Mouse (Mus musculus): ENCODE data around the gene Slc6a2.

Gene Slc6a2

DNA sequence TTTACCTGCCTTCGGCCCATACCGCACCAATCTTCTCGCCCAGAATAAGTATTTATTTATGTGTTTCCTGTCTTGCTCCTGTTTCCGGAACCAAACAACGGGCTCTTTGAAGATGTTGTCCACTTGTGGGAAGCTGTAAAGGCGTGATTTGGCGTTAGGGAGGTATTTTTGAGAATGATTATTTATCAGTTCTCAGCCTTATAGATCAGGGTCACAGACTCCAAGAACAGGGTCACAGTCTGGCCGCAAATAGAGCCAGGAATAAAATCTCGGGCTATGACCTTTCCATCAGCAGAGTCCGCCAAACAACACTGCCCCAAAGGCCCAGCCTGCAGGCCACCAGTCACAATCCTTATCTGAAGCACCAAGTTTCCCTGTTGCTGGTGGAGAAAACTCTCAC, at the start of gene Slc6a2:
Gene Slc6a2, plus strand, starts transcription at position 301 of the 400 bp plus-strand sequence.
- no peak for DNase-seq (ENCODE audit: low spot score)

DNA sequence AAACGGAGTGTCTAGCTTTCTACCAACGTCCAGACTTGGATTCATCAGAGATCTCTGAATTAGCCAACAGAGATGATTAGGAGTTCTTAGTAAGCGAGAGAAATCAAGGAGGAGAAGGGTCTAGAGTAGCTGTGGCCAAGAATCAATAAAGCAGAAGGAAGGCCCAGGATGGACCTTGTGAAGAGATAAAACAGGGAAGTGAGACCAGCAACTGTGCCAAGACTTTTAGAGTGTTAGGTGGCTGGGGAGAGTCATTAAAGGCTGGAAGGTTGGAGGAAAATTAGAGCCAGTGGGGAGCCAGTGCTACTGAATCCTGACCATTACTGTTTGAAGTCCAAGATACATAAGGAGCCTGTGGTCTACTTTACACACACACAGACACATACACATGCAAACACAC, 48.4 kb upstream of the Slc6a2 start:
- DNase-seq (ENCODE audit: low spot score): no peak

DNA sequence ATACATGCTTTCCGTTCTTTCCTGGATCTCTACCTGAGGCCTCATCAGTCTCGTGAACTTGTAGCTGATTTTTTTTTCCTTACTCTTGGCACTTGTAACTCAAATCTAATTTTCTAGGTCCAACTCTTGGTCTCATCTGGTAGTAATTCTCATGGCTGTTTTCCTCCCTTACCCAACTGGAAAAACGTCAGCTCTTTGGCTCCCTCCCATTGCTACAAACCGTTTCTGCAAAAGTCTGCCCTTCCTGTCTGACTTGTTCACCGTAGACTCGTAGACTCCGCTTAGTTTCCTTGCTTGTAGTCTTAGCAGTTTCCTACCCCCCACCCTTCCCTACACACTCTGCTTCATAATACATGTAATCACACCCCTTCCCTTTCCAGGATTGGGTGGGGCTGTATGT, 46.5 kb upstream of the Slc6a2 start:
- DNase-seq (ENCODE audit: low spot score): no peak

DNA sequence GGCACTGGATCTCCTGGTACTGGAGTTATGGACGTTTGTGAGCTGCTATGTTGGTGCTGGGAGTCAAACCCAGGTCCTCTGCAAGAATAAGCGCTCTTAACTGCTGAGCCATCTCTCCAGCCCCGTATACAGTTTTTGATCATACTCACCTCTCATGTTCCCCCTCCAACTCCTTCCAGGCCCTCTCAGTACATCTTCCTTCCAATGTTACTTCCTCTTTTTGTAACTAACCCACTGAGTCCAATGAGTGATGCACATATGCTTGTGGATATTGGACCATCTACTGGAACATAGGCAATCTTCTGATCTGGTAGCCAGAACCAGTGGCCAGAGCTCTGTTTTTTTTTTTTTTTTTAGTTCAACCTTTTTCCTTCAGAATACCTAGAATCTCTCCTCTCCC, 43.8 kb upstream of the Slc6a2 start:
- no peak for DNase-seq (ENCODE audit: low spot score)

DNA sequence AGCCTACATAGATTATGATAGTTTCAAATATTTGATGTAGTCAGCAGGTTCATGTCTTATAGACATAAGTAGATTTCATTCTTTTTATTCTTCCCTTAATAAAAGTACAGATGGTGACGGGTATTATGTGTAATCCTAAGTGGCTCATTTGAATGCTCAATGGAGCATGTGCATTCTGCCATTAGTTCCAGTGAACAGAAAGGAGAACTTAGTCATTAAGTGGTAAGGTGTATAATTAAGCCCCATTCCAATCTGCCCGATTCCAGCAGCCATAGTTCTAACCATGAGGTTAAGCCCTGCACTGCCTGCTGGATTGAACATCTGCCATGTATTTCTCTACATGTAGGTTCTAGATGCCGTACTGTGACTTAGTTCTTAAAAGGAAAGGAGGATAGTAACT, 38.1 kb upstream of the Slc6a2 start:
- no peak for DNase-seq (ENCODE audit: low spot score)

DNA sequence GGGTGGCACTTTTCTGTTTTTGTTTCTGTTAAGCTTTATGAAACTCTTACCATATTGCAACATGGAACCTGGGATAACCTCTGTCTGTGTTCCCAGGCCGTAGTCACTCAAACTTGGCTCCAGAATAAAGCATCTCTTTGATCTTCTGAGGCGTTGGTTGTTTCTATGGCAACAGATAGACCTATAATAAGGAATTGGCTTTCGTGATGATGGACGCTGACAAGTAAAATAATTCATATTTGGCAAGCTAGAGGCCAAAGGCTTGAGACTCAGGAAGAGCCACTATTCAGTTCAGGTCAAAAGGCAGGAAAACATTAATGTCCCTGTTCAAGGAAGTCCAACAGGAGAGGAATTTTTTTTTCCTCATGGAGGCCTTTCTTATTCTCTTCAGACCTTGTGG, 30.9 kb upstream of the Slc6a2 start:
- DNase-seq (ENCODE audit: low spot score): no peak

DNA sequence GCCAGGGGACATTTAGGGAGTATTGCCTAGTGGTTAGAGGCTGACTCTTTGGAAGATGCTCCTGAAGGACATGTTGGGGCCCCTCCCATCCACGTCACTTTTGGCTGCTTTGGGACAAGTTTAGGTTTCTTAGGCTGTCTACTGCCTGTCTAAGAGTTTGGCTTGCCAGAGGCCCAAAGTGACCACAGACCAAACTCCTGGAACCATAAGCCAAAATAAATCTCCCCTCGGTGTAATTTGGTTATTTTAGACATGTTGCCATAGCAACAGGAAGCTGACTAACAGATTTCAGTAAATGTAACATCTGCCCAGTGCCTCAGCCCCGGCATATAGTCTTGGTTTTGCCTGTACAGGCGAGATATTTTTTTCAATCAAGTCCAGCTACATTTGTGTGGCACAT, 21.8 kb upstream of the Slc6a2 start:
- no peak for DNase-seq (ENCODE audit: low spot score)

DNA sequence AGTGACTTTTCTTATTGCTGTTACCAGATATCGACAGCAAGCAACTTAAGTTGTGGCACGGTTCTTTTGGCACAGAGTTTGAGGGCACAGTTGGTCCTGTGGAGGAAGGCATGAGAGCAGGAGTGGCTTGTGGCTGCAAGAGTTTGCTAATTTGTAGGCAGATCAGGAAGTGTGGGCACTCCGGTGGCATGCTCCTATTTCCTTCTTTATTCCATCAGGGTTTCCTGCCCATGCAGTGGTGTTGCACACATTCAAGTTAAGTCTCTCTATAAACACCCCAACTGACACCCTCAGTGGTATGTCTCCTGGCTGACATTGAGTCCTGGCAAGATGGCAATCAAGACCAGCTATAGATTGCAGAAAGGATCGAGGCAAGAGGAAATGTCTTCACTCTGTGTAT, 10.8 kb upstream of the Slc6a2 start:
- DNase-seq (ENCODE audit: low spot score): no peak

DNA sequence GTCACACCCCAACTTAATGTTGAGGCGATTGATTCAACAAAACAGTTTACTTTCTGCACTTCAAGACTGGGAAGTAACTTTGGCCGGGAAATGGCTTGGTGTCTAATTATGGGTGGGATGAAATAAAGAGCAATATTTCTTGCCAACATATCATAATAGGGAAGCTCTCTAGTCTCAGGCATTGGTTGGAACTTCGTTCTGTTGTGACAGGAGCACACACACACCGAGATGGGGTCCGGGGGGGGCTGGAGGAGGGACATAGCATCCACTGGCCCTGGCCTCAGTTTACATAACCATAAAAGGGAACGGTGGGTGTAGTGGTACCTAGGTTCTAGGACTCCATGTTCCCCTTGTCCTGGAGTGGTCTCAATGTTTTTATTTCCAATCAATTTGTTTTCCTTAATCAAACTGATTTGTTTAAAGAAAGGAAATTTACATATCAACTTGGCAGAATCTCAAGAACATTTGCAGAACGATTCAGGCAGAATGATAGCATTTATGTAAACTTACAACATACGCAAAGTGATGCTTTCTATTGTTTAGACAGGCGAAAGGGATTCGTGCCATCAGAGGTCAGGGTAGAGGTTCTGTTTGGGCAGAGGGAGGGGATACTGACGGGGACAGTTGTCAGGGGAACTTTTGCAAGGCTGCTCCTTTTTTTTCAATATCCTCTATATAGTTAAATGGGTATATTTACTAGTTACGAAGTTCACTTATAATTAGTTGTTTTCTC, 9.1 kb upstream of the Slc6a2 start:
- no peak for DNase-seq (ENCODE audit: low spot score)

DNA sequence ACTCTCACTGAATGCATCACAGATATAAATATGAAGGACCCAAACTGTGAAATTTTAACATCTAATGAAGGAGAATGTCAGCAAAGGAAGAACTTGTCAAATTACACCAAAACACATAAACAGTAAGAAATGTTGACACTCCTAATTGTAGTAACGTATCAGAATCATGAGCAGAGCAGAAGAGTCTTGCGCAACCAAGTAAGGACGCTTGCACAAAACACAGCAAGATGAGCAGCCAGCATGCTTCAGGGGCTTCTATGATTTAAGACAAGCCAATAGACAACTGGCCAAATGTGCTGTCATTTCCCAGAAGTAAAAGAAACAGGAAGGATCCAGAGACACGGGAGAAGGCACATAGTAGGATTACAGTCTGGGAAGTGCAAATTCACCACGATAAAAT, 5.8 kb upstream of the Slc6a2 start:
- DNase-seq (ENCODE audit: low spot score): no peak

DNA sequence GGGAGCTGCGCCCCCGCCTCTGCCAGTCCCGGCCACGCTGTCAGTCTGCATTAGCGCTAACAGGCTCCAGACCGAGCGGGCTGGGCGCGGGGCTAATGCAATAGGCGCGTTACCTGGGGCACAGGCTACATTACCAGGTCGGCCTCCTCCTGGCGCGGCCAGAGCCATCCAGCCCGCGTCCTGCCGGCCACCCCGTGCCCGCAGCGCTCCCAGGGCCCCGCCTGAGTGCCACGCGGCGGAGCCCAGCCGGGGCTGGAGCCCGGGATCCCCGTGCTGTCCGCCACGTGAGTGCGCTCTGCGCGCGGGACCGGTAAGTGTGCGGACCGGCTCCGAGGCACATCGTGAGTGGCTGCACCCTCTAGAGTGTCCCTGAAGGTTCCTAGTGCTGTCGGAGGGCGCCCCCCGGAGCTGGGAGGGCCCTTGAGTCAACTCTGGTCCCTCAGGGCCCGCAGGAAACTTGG, 602 bp downstream of the Slc6a2 start:
- DNase-seq (ENCODE audit: low spot score): no peak

DNA sequence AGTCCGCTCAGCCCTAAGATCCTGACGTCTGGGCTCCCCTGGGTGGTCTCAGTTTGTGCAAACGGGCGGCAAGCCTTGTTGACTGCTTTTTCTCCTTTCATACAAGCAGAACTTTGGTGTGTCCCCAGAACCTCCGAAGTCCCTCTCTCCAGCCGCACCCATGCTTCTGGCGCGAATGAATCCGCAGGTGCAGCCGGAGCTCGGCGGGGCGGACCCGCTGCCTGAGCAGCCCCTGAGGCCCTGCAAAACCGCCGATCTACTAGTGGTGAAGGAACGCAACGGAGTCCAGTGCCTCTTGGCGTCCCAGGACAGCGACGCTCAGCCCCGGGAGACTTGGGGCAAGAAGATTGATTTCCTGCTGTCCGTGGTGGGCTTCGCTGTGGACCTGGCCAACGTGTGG, 1.2 kb downstream of the Slc6a2 start:
- no peak for DNase-seq (ENCODE audit: low spot score)

DNA sequence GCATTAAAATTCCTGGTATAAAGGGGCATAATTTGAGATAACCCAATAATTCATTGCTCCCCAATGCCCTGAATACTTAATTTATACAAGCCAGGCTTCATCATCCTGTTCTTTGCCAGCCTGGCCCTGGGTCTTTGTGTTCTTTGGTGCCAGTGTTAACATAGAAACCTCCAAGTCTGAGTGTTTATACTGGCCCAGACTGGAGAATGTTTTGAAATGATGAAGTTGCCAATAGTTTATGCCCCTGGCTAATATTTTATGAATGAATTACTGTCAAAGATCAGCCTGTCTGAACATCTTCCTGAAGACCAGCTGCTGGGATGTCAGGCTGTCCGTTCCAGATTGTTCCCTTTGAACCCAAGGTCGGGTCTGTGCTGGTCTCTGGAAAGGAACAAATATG, 4.7 kb downstream of the Slc6a2 start:
- no peak for DNase-seq (ENCODE audit: low spot score)

DNA sequence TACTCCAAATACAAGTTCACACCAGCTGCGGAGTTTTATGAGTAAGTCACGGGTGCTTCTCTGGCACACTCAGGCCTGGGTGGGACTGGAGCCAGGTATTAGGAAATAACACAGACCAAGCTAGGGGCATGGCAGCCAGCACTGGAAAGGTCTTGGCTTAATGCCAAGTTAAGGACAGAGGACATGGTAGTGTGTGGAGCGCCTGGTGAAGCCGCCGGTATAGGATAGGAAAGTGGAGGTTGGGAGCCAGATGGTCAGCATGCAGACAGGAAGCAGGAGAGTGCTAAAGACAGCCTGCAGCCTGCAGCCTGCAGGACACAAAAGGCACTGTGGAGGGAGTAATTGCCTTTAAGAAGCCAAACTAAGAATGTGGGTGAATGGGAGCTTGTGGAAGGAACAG, 13.1 kb downstream of the Slc6a2 start:
- DNase-seq (ENCODE audit: low spot score): no peak

DNA sequence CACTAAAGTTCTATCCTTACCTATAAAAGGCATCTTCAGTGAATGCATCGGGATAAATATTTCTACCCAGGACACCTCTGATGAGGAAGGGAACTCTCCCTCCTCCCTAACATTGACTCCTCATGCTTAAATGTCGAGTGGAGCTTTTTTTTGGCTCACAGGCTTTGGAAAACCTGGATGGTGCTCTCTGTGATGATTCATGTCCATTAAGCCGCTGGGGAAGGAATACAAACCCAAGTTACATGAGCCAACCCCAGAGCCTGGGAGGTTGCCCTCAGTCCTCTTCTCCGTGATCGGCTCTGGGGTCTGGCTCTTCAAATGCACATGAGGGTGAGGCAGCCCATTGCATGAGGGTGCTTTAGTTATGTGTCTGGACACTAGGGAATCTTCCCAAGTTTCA, 16.8 kb downstream of the Slc6a2 start:
- no peak for DNase-seq (ENCODE audit: low spot score)

DNA sequence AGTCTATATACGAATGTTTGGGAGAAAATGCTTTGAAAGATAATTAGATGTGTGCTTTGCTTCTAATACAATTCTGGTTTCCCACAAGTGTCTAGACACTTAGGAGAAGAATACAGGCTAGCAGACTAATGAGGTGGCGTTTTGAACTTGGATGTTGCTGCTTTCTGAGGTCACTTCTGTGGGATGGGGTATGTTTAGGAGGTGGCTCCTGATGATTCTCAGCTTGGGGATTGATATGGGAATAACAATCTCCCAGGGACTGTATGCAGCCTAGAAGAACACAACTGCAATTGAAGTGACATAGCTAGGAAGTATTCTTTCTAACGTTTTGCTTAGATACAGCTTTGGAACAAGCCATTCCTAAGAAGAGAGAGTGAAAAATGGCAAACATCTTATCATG, 22.6 kb downstream of the Slc6a2 start:
- no peak for DNase-seq (ENCODE audit: low spot score)

DNA sequence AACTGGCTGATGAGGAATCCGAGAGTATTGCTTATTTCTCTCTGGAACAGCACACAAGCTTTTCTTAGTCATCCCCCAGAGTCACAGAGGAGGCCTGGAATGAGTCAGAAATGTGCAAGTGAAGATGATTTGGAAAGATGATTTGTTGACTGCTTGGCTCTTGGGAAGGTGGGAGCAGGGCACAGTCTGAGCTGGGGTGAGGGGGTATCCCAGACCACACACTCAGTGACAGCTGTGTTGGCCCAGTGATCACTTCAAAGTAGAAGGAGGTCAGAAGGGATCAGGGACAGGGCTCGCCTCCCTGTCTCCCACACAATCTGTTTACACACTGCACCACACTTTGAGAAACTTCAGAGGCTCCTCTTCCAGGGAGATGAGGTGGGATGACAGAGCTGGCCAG, 24.5 kb downstream of the Slc6a2 start:
- DNase-seq (ENCODE audit: low spot score): no peak

DNA sequence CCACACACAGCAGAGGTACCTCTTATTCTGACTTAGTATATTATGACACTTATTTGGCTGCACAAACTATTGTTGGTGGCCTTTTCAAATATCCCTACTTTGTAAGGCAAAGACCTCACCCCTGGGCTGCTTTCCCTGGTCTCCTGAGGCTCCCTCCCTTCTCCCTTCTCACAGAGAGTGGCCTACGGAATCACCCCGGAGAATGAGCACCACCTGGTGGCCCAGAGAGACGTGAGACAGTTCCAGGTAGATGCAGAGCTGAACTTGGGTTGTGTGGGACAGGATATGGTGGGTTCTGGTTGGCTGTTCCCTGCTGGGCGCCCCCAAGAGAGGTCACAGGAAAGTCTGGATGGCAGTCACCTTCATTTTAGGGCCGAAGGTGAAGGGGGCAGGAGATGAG, 37.0 kb downstream of the Slc6a2 start:
- DNase-seq (ENCODE audit: low spot score): no peak

DNA sequence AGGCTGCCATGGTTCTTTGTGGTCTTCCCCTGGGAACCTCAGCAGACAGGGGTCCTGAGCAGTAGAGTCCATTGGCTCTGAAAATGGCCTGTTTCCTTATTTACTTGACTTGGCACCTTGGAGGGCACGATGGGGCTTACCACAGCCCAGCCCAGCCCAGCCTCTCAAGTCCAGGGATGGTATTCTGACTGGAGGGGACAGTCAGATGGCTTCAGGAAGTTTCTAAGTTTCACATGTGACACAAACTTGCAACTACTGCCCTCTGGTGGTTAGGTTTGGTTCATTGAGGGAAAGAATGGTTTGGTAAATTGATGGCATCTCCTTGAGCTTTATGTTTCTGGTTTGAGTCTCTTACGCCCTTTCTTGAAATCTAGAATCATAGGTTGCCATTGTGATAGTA, 38.7 kb downstream of the Slc6a2 start:
- DNase-seq (ENCODE audit: low spot score): peak; percentile 11

DNA sequence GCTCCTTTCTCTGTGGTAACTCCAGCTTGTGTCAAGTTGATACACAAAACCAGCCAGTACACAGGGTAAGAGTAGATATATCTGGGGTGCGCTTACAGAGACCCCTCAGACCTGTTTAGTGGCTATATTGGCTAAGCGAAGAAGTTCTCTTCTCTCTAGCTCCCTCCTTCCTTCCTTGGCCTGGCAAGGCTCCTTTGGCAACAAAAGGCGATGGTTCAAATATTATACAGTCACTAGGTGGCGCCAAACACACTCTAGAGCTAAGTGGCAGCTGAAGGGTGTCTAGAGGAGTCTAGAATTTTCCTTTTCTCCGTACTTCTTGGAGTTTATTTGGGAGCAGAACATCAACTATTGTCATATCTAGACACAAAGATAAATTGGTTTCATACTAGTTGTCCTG, 50.4 kb downstream of the Slc6a2 start:
- DNase-seq (ENCODE audit: low spot score): peak; percentile 9

DNA sequence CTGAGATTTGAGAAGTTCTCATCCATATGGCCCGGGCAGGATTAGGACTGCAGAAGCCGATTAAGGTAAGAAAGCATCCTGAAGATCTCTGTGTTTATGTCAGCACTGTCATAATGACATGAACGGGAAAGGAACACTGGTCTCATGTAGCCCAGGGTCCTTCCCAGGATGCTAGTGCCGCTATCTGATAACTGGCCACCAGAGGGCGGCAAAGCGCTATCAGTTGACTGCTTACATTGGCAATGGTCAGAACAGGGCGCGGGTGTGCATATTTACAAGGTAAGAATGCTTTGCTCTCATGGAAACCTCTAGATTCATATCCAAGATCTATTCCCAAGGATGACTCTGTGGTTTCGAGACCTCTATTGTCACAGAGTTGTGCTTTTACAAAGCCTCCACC, 51.6 kb downstream of the Slc6a2 start:
- peak; percentile 52 for DNase-seq (ENCODE audit: low spot score)

DNA sequence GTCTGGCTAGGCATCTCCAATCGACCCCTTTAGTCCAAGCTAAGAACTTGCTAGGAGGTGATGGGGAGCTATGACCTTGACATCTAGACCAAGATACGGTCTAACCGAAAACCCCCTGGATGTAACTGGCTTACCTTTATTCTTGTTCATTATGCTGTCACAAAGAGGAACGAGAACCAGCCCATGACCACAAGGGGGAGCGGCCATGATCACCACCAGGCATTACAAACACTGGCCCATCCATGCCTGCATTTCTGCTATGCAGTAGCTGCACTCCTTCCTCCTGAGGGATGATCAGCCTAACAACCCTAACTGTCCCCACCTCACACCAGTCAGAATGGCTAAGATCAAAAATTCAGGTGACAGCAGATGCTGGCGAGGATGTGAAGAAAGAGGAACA, 52.3 kb downstream of the Slc6a2 start:
- DNase-seq (ENCODE audit: low spot score): no peak

DNA sequence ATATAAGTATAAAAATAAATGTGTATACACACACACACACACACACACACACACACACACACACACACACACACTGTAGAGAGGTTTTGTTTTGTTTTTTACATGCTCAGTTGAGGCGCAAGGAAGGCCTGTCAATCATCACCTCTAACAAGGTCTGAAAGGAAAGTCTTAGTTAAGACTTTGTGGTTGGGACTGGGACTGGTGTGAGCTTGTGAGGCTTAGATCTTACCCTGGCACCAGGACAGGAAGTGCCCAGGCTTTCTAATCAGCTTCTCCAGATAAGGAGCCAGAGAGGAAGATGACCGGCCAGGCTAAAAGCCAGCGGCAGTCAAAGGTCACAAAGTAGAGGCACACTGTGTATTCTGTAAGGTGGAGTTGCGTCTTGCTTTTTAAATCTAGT, 54.4 kb downstream of the Slc6a2 start:
- no peak for DNase-seq (ENCODE audit: low spot score)

DNA sequence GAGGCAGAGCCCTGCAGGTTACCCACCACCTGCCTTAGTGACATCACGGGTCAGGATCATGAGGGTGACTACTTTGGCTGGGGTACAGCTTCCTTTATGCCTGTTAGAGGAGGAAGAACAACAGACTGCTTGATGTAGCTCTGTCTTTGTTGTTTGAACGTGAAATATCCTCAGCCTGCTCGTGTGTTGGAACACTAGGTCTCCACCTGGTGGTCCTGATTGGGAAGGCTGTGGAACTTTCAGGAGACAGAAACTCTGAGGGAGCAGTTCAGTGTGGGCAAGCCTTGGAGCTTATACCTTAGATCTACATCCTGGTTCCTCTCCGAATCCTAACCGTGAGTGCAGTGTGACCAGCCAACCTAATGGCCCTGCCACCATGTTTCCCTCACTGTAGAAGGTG, 61.9 kb downstream of the Slc6a2 start:
- DNase-seq (ENCODE audit: low spot score): no peak

DNA sequence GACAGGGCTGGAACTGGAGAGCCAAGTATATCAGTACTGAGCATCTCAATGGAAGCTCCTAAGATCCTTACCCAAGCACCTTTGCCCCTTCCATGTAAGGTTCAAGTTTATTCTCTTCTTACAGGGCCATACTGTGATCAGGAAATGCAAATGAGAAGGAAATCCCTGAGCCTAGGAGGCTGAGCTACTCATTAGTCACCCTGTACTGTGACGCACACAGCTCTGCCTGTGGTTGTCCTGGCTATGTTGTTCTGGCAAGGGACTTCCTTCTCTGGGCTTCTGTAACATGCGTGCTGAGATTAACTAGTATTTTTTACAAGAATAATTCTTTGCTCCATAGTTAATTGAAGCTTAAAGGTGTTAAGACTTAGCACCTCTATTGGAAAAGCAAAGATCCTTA, 70.8 kb downstream of the Slc6a2 start:
- DNase-seq (ENCODE audit: low spot score): no peak
